Mouse (Mus musculus): ENCODE data around the gene Ccdc155.

Ccdc155 gene

DNA sequence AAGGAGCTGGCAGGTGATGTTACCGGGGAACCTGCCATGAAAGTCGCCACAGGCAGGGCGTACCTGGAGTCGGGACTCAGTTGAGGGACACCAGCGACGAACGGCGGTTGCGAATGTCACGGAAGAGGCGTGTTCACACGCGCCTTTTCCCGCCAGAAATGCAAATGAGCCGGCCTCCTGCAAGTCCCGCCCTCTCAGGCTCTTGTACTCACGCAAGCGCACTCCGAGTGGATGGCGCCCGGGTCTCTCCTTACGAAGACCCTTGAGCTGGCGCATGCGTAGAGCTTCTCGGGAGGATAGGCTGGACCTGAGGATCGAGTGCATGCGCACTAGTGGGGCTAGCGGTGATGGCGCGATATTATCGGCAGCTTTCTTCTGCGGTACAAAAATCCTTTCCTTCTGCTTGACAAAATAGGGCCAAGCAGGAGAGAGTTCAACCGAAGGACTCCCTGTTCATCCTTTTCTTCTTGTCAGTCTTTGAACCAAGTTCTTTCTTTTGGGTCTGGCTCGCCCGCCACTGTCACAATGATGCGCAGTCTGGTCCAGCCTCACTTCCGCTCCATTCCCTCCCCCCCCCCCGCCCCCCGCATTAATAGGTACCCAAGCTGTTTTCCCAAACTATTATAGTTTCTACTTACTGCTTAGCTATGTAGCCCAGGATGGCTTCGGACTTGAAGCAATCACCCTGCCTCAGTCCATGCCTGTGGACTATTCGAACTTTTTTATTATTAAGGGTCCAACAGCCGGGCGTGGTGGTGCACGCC lies at the start of gene Ccdc155:
Ccdc155 (minus strand) TSS at position 513 of the 764 bp plus-strand sequence.
- DNase-seq (ENCODE audit: low spot score in 2 of 2), result peak; percentile 97 to 98

DNA sequence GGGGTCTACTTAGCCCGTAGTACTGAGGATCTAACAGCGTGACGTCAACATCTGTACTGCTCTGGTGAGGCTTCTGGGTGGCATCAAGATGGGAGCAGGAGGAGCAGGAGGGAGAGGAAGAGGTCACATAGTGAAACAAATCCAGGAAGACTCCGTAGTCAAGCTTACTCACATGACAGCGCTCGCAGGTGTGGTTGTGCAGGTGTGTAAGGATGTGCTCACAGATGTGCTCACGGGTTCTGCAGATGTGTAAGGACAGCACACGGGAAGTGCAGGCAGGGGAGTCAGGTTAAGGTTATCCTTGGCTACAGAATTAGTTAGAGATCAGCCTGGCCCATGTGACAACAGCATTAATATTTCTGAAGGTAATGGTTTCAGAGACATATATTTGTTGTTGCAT lies 49.1 kb upstream of the Ccdc155 start:
- DNase-seq (ENCODE audit: low spot score in 2 of 2), result no peak

DNA sequence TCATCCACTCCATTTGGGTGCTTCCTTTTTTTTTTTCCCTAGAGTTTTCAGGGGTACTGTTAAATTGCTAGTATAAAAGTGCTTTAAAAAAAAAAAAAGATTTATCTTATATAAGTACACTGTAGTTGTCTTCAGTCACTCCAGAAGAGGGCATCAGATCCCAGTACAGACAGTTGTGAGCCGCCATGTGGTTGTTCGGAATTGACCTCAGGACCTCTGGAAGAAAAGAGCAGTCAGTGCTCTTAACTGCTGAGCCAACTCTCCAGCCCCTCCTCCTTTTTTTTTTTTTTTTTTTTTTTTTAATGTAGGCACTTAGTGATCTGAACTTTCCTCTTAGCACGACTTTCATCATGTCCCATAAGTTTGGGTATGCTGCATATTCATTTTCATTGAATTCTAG lies 43.0 kb upstream of the Ccdc155 start:
- DNase-seq (ENCODE audit: low spot score in 2 of 2), result no peak

DNA sequence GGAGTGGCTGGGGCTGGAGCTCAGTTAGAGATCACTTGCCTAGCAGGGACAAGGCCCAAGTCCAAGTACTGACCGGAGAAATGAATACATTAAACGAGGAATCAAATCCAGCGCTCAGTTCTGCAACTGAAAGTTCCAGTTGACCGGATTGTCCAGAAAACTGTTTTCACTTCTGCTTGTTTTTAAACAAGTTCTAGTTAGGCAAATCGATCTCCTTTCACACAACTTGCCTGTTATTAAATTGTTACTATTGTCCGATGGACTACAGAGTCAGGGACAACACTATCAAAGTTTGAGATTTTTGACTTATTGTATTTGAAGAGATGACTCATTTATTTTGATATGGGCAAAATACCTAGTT lies 36.7 kb upstream of the Ccdc155 start:
- DNase-seq (ENCODE audit: low spot score in 2 of 2), result no peak

DNA sequence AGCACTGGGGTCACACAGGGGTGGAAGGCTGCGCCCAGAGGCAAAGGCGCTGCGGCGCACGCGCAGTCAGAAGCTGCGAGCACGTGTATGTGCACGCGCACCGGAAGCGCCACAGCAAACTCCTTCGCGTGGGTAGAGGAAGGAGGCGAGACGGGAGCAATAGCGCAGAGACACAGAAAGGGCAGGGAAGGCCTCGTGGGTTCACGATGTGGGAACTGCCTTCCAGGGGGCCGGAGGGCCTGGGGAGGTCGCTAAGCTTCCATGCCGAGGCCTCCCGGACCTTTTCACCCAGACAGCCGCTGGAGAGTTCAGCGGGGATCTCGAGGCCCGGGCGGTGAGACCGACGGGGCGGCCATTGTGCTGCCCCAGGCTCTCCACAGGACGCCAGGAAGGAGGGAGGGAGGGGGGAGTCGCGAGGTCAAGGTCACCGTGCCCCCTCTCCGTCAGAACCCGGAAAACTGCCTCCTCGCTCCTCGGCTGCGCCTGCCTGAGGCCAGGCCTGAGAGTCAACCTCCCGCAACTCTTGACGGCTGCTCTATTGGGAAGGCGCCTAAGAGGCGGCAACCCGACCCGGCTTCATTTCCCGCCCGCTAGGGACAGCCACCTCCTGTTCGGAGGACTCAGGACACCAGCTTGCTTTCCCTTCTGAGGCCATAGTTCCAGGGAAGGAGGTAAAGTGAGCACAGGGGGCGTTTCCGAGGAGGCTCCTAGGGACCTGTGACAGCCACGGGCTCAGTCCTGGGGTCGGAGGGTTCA lies 36.1 kb upstream of the Ccdc155 start, which contains the start of gene Slc6a16:
Slc6a16 (plus strand) TSS at position 453 of the 756 bp plus-strand sequence.
- peak; percentile 80 to 82 for DNase-seq (ENCODE audit: low spot score in 2 of 2)

DNA sequence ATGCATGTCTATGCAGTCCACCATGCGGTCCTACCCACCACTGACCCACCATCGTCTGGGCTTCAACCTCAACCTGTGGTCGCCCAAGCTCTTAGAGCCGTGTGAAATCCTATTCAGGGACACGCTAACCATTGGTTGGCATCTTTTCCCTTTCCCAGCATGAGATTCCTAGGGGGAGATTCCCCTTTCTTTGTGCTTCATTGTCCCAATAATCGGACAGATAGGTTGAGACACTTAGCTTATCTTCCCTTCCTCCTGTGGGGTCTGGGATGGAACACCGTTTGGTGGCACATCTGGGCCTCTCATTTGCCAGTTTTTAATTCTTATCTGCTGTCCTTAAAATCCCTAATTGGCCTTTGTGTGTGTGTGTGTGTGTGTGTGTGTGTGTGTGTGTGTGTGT lies 35.4 kb upstream of the Ccdc155 start:
- no peak for DNase-seq (ENCODE audit: low spot score in 2 of 2)

DNA sequence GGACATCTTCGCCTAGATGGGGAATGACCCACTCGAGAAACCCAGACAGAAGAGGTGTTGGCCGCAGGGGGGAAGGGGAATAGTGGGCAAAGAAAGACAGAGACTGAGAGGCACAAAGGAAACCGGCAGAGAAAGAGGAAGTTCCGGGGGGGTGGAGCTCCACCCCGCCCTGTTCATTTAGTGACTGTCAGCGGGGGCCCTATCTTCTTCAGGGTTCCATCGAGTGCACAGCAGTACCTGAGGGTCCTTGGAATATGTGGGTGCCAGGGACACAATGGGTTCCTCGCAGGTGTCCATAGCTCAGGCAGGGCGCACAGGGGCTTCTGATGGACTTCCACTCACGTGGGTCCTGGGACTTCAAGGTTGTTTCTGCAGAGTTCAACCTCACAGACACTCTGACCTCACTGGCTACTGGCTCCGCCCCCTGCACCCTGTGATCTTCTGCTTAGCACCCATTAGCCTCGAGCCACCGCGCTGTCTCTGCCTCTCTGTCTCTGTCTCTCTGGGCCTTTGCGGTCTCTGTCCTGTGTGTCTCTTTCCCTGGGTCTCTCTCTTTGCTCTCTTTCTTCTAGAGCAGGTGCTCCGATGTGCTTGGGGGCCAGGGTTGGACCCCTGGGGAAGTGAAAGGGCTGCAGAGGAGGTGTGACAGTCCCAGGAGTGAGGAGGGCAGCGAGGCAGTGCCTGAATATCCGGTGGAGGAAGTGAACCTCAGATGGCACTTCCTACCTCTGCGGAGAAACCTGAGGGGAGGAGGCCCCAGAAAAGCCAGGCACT lies 34.2 kb upstream of the Ccdc155 start, which contains the start of gene Cd37:
Cd37 (minus strand) TSS at position 393 of the 774 bp plus-strand sequence.
- DNase-seq (ENCODE audit: low spot score in 2 of 2), result no peak

DNA sequence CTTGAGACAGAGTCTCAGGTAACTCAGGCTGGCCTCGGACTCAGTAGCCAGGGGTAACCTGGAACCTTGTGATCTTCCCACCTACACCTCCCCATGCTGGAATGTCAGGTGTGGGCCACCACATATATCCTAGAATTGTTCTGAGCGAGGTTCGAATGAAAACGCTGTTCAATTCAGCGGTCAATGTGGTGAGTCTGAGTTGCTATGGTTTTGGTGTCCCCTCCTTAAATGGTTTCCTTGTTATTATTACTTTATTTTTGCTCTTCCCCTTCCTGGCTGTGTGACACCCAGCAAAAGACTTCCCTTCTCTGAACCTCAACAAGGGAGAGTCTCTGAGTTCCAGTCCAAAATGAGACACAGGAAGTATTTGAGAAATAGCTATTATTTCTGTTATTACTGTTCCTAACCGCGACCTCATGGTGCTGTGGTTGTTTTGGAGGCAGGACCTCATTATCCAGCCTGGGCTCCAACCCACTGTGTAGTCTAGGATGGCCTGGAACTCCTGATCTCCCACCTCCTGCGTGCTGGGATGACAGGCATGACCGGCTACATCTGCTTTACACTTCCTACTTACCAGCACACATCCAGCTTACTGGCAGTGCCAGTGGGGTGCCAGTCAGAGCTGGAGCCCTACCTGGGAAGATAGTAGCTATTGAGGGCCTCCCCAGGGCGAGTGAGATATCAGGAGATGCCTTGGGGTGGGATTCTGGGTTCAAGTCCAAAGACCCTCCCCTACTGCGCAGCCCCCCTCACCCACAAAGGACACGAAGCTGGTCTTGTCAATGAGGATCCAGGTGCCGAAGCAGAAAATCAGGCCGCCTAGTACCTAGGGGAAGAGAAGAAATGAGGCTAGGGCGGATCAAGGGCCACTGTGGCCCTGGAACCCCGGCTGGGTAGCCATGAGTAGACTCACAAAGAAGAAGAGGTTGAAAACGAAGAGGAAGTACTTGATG lies 33.3 kb upstream of the Ccdc155 start:
- DNase-seq (ENCODE audit: low spot score in 2 of 2), result no peak

DNA sequence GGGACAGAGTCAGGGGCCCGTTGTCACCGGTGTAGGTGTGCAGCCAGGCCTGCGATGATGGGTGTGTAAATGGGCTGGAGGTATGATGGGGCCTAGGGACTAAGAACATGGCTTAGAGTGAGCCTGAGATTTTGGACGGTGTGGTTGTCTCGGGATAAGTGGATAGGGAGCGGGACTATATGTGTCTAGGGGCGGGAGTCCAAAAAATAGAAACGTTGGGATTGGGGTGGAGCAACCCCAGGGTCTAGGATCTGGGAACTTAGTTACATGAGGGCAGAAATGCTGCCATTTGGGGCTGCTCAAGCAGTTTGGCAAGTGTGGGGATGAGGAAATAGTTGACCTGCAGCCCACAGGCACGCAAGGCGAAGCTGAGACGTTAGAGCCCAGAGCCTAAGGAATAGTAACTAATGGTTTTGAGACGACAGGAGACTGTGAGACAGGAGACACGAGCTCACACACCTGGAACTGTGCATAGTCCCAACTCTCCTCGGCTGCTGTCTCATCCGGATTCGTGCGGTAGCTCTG lies 31.0 kb upstream of the Ccdc155 start:
- no peak for DNase-seq (ENCODE audit: low spot score in 2 of 2)

DNA sequence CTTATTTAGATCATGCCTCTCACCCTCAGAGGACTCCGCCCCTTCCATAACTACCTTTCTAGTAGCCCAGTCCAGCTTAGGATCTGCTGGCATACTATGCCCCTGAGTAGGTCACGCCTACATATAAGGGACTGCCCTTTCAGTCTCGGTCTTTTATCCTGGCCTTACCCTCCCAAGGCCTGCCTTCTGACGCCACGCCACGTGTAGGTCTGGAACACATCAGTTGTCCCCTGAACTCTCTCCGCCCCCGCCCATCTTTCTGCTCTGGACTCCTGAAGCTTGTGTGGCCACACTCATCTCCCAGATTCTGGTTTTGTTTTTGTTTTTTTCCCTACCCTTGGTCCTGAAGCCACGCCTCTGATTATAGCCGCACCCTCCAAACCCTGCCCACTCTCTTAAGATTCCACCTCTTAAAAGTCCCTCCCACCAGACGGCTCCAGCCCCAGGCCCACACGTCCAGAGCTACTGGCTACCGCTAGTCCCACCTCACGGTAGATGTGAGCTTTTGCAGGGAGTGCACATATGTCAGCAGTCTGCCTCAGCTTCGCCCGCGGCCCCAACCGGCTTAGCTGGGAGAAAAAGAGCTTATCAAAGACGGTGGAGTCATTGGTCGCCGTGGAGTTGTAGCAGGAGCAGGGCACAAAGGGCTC lies 30.4 kb upstream of the Ccdc155 start:
- peak in 1 of 2 experiments; percentile 27 for DNase-seq (ENCODE audit: low spot score in 2 of 2)

DNA sequence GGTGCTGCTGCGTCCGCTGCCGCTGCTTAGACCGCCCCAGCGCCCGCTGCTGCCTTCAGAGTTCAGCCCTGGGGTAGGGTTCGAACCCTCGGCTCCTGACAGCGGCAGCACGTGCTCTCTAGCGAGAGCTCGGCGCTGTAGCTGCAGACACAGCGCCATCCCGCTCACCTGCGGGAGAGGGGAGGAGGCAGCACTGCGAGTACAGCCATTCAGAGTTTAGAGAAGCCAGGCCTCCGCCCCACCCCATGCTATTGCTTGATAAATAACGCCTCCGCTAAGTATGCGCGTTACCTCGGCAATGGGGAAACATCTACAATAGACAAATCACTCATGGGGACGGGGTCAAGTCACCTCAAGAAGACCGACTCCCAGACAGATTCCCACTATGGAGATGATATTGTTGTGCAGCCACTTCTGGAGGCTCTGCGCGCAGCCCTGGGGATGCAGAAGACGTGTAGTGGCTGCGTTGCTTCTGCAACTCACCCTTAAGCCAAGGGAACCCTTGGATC lies 29.7 kb upstream of the Ccdc155 start:
- DNase-seq (ENCODE audit: low spot score in 2 of 2), result no peak

DNA sequence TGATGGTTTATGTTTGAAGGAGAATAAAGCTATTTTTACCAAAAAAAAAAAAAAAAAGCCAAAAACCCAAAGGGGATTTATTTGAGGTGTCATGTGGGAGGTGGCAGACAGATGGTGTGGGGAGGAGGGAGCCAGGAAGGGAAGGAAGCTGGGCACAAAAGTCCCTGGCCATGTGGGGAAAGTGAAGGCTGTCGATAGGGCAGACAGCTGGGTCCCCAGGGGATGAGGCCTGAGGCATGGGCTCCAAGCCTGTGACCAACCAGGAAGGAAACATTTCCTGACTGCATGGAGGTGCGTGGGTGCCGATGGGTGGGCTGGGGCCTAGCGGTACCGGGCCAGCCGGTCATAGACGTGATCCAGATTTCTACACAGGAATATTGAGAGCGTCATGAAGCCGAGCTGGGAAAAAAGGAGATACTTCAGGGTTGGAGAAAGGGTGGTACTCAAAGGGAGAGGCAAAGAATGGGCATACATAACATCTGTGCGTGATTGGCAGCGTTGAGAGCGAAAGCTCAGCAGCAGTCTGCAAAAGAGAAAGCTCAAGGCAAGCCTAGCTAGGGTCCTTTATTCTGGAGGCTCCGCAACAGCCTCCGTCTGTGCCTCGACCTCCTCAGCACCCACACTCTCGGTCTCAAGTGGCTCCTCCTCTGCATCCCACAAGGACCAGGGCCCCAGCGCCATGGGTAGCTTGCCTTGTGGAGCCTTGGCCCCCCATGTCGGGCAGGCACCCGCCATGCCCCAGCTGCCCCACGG lies 29.1 kb upstream of the Ccdc155 start:
- DNase-seq (ENCODE audit: low spot score in 2 of 2), result peak; percentile 75 to 88

DNA sequence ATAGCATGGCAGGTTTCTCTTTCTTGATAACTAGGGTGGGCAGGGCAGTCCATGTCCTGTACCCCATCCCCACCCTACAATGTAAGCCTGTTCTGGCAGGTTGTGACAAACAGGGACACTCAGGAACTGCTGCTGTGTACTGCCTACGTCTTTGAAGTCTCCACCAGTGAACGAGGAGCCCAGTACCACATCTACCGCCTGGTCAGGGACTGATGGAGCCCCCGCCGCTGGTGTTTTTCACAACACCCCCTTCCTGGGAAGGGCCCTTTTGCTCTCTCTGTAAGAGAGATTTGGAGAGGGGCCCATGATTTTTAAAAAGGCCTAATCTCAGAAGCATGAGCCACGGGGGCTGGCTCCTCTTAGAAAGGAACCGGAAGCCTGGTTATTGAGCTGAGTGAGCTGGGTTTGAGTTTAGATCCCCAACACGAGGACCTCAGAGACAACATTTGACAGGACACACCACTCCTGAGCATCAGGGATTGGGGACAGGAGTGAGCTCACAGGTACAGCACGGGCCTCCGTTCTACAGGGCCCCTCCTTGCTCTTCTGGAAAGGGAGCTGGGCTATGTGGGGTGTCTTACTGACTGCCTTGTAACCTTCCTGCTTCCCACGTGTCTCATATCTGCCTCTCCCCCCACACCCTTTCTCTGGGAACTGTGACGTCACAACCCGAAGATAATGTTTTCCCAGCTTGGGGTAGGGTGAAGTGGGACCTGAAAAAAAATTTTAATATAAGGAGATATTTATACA lies 28.2 kb upstream of the Ccdc155 start:
- peak in 1 of 2 experiments; percentile 61 for DNase-seq (ENCODE audit: low spot score in 2 of 2)

DNA sequence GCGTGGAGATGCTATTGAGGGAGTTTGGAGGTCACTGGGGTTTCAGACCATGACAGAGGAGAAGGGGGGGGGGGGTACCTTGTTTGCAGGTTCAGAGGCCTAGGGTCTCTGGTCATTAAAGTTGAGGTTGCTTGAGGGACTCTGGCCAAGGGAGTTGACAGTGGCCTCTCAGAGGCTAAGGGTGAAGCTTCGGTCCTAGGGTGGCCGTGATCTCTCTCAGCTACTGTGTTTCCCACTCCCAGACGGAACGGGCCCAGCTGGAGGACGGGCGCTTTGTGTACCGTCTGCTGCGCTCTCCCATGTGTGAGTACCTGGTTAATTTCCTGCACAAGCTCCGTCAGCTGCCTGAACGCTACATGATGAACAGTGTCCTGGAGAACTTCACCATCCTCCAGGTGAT lies 27.2 kb upstream of the Ccdc155 start:
- no peak for DNase-seq (ENCODE audit: low spot score in 2 of 2)

DNA sequence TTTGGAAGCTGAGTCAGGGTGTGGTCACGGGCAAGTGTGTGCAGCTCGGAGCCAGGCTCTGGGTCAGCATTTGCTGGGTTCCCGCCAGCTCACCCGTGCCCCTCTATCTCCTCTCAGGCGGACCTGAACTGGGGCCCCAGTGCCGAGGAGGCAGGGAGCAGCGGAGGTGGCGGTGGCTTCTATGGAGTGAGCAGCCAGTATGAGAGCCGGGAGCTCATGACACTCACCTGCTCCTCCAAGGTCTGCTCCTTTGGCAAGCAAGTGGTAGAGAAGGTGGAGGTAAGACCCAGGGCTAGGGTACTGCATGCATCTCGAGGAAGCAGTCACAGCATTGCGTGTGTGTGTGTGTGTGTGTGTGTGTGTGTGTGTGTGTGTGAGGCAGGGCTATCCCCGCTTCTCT lies 26.5 kb upstream of the Ccdc155 start:
- no peak for DNase-seq (ENCODE audit: low spot score in 2 of 2)

DNA sequence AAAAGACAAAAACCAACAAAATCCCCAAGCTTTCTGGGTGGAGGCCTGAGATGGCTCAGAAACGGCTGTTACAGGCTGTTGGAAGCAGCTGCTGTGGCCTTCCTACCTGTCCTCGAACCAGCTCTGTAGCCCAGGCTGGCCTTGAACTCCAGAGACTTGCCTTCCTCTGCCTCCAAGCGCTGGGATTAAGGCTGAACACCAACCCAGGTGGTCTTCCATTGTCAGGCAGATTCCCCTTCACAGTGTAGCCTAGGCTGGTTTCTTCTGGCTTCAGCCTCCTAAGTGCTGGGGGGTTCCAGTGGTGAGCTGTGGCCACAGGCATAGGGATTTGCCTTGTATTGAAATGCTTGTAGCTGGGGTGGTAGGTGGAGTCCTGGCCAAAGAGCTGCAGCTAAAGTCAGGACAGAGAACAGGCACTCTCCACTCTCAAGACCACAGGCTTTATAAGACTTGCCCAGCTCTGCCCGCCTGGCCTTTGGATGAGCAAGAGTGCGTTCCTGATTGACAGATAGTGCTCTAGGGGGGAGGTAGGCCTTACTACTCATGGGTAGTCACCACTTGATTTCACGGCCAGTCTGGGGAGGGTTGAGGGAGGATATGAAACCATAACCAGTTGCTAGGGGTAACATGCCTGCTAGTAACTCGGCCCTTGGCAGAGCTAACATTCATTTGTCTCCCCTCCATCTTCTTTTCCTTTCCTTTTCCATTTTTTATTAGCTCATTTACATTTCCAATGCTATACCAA lies 24.9 kb upstream of the Ccdc155 start:
- DNase-seq (ENCODE audit: low spot score in 2 of 2), result no peak

DNA sequence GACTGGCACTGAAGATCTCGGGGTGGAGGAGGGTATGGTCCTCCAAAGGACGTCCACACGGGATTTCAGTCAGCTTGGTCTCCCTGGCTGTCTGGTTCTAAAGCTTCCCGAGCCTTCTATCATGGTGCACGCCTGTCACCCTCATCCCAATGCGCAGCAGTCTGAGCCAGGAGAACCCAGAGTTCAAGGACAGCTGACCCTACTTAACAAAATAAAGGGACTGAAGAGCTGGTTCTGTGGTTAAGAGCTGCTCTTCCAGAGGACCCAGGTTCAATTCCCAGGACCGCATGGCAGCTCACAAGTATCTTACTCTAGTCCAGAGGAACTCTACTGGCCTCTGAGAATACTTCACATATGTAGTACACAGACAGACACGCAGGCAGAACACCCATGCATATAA lies 24.4 kb upstream of the Ccdc155 start:
- DNase-seq (ENCODE audit: low spot score in 2 of 2), result no peak

DNA sequence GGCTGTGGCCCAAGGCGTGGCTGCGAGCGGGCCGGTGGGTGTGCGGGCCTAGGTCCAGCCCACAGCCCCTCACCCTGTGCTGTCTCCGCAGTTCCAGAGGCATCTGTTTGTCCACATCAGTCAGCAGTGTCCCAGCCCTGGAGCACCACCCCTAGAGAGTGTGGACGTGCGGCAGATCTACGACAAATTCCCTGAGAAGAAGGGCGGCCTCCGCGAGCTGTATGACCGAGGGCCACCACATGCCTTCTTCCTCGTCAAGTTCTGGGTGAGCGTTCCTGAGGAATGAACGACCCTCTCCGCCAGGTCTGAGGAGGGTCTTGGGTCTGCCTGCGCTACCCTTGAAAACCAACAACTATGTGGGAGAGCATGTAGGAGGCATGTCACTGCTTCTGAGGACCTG lies 23.9 kb upstream of the Ccdc155 start:
- no peak for DNase-seq (ENCODE audit: low spot score in 2 of 2)

Measured in right cerebral cortex, postnatal 10 days (tissue).